Mouse (Mus musculus) adrenal gland, postnatal 10 days (tissue): ENCODE data around the gene Lonp2. TPM values are rescaled to one million over a fixed set of nuclear protein-coding genes. Genes with fewer than 3 reads are reported as not detected.

Experiments
- DNase-seq: peaks from one replicate; pipeline ENCODE4 v3.0.0; 2021; ENCODE audit warnings: mixed read lengths
- microRNA-seq: library from miRNA; unstranded; fragments of <30 nt; microRNA quantifications from one replicate; pipeline ENCODE4 v1.2.0, GENCODE M21; 2021
- total RNA-seq, 2 experiments: library from RNA; stranded (reverse); gene quantifications; 2 replicates each; pipeline ENCODE4 v1.2.3; 2021

Gene Lonp2
- total RNA-seq, 2 experiments from 2014 or later: 131 to 138 TPM

- no peak for DNase-seq
Measured at GRCm38 (mm10) chr8:86749842-86750241, 126.0 kb downstream of the Lonp2 start.

DNA sequence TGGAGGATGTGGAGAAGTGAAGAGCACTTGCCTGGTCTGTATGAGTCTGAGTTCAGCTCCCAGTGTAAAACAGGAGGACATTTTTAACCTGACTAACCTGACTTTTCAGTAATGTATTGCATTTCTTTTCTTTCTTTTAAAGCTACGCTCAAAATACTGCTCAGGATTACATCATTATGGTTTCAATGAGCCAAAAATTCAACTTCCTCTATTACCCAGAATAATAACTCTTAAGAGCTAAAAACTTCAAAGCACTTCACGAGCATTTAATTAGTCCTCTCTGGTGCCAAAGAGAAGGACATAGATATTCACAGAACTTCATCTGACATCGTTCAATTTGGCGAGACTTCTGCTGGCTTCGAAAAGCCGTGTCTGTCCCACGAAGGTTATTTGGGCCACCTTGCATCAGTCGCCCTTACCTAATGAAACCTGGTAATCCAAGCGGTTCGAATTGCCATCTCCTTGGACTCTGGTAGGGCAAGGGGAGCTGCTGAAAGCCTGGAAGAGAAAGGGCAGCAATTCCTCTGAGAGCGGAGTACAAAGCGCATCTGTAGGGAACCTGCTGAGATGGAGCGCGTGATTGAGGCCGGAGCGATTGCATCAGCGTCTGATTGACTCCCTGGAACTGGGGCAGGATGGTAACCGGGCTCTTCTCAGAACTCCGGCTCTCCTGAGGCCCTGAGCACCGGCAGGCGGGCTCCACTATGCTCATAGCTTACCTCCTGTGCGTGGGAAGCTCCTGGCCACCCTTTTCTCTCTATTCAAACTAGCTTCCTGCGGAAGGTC, 133.3 kb downstream of the Lonp2 start:
- DNase-seq: peak; percentile 41

DNA sequence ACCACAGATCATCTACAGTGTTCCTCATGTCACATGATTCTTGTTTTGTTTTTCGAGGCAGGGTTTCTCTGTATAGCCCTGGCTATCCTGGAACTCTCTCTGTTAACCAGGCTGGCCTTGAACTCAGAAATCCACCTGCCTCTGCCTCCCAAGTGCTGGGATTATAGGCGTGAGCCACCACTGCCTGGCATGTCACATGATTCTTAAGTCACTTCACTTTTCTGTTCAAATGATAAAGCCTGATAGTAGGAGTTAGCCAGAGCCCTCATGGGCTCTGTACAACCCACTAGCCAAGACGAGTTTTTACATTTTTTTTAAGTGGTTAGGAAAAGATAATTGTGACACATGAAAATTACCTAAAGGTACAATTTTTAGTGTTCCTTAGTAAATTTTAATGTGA, 134.8 kb downstream of the Lonp2 start:
- DNase-seq: no peak

- DNase-seq: no peak
Measured at GRCm38 (mm10) chr8:86759090-86759491, 135.2 kb downstream of the Lonp2 start.

DNA sequence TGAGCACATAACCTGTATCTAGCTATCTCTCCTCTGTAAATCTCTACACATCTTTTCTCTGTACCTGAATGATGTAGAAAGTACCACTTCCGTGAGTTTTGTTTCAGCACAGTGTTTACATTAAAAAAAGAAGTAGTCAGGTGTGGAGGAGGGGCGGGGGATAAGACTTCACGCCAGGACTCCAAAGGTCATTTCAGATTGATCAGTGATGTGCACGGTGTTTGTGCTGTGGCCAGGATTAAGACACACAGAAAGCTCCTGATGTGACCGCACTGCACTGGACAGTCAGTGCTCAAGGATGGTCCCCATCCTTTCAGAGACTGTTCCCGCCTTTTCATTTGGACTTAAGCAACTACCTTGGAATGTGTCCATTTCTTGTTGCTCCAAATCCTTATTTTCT, 136.9 kb downstream of the Lonp2 start:
- no peak for DNase-seq

GRCm38 (mm10) chr8:86762806-86763205, 139.0 kb downstream of the Lonp2 start:
- DNase-seq: no peak

DNA sequence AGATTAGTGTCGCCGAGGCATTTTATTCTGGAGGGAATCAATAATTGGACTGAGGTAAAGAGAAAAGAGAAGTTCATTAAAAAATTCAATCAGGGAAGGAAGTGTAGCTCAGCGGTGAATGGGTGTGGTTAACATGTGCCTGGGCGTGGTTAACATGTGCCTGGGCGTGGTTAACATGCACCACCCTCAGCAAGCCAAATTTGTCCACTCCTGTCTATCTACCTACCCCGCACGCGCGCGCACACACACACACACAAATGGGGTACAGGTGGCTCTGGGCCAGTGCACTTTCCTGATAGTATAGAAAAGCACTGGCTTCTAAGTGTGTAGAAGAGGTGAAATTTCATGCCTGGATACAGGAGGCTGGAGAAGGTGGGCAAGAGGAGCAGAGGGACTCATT, 141.3 kb downstream of the Lonp2 start:
- DNase-seq: no peak

DNA sequence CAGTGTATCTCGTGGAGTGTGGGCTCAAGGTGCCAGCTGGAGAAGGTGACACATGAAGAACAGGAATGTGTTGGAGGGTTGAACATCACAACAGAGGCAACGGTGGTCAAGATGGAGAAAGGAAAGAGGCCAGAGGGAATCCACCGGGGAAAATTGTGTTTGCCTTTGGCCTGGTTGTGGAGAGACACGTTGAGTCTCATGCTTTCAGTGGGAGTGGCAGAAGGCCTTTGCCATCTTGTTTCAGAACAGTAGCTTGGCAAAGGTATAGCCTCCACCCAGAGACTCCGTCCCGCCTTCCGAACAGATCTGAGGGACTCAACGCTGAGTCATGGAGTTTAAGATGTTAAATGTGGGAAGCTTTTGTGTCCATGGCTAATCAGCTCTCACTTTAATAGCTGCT, 141.8 kb downstream of the Lonp2 start:
- peak; percentile 38 for DNase-seq

DNA sequence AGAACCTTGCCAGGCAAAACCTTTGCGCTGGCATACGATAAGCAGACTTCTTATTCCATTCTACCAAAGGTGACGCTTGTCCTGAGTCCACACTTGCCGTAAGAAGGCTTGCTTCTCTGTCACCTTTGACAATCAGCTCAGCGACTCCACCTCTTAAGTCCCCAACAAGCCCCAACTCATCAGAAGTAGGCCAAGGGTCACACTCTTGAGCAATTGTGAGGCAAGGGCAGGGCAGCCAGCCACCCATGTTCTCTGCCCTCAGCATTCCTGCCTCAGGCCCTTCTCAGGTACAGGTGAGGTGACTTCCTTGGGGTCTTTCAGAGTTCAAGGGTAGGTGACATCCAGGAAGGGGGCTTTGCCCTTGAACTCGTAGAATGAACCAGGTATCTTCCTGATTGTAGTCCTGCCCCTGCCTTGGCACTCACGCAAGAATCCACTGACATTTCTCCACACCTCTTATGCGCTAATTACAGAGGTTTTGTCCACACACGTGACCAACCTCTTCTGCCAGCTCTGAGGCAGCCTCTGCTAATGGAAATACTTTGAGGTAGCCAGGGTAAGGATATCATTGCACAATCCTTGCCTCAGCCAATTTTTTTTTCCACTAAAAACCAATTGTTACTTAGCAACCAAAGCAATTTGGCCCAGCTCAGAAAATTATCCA, 142.8 kb downstream of the Lonp2 start:
- DNase-seq: peak; percentile 71

GRCm38 (mm10) chr8:86768499-86768898, 144.7 kb downstream of the Lonp2 start:
- peak; percentile 84 for DNase-seq

- DNase-seq: peak; percentile 52
Measured at GRCm38 (mm10) chr8:86769945-86770715, 146.3 kb downstream of the Lonp2 start.

Small RNAs within 50 kb of the gene (microRNA-seq; reads per million reads assigned to microRNA genes)
- gene Gm44348: not detected

Other genes starting within 250 kb of the Lonp2 start
- gene Abcc12, start 43.4 kb upstream of the Lonp2 start, total RNA-seq: under 1 TPM; 0.18 to 0.21 TPM
- 1 to 10 TPM; 2.8 to 2.9 TPM for gene Gm10638, start 121.7 kb downstream of the Lonp2 start, total RNA-seq
- 10 to 100 TPM; 19.4 to 23.0 TPM for gene Siah1a, start 121.9 kb downstream of the Lonp2 start, total RNA-seq